Mouse (Mus musculus) ES-Bruce4 (cell line): ENCODE measurements around the gene Slc37a1.
A peak's percentile ranks its signal among the peaks of the same experiment; 100 is the strongest.

Experiments used
- CTCF ChIP-seq: IDR thresholded peaks from one replicate; pipeline ENCODE4 v1.8.1; 2011; ENCODE audit warnings: low read depth, low read length
- EP300 ChIP-seq: IDR thresholded peaks from 2 replicates; pipeline ENCODE4 v1.6.1; 2011; ENCODE audit warnings: low read depth, low read length; ENCODE audit not compliant: insufficient read depth

DNA sequence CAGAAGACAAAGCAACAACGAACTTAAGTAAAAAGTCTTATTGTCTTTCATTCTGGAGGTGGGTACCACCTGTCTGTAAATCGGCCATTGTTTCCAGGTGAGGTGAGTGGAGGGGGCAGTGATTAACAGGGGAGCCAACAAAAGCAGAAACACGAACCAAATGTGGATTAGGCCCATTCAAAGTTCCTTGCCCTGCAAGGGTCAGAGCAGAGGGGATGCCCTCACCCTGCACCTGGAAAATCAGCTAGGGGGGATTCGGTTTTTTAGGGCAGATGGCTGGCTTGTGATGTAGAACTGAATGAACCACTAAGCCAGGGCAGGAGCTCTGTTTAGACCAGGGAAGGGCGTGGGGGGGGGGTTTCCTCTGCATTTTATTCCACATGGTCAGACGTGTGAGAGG lies 22.2 kb upstream of the Slc37a1 start:
- TF ChIP-seq CTCF, result no peak
- TF ChIP-seq EP300, result peak; percentile 97
